Mouse (Mus musculus): Measurements from ENCODE around the gene Eml6.

Eml6 gene

DNA sequence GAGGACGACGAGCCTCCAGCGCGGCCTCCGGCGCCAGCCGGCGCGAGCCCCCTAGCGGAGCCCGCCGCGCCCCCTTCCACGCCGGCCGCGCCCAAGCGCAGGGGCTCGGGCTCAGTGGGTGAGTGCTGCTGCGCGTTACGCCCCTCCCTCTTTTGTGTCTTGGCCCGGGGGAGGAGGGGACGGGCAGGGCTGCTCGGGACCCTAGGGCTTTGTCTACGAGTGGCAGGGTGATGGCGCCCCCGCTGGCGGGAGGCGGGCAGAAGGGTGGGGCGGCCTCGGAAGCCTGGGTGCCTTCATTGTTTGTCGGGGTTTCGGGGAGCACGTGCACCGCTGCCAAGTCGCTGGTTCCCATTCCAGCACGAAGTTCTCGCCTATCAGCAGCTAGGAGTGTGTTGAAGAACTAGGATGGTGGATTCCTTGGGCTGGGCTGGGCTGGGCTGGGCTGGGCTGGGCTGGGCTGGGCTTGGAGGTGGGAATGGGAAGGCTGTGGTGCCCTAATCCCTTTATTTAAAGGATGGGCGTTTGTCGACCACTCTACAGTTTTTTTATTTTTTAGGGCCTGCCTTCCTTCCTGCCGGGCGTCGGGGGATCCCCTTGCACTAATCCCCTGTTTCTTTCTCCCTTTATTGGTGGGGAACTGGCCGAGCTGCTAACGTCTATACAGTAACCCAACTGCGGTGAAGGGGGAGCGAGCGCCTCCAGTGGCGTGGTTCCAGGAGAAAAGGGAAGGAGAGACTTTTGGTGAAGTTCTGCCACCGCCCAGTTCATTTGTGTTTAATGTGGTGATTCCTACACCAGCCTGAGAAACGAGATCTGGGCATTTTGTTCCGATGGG, 332.0 kb downstream of the Eml6 start:
- peak; percentile 91 for DNase-seq (ENCODE audit: low read depth, low spot score)
